Mouse (Mus musculus): ENCODE results near the gene Marc2. TPM values are rescaled to one million over a fixed set of nuclear protein-coding genes. Genes with fewer than 3 reads are reported as not detected.

The Marc2 gene
- total RNA-seq, 2 experiments from 2014 or later = 116 to 125 TPM

GRCm38 (mm10) chr1:184857216-184857615, 11.0 kb upstream of the Marc2 start:
- no peak for DNase-seq (ENCODE audit: low spot score)

GRCm38 (mm10) chr1:184853922-184854321, 7.7 kb upstream of the Marc2 start:
- DNase-seq (ENCODE audit: low spot score) = no peak

GRCm38 (mm10) chr1:184853339-184853738, 7.1 kb upstream of the Marc2 start:
- DNase-seq (ENCODE audit: low spot score) = peak; percentile 89

GRCm38 (mm10) chr1:184851741-184852618, 5.7 kb upstream of the Marc2 start:
- peak; percentile 92 for DNase-seq (ENCODE audit: low spot score)

- DNase-seq (ENCODE audit: low spot score) = no peak
Observed at GRCm38 (mm10) chr1:184851166-184851565, 4.9 kb upstream of the Marc2 start.

- DNase-seq (ENCODE audit: low spot score) = no peak
Observed at GRCm38 (mm10) chr1:184846973-184847372, 722 bp upstream of the Marc2 start.

- peak; percentile 94 for DNase-seq (ENCODE audit: low spot score)
Observed at GRCm38 (mm10) chr1:184845111-184846071, 860 bp downstream of the Marc2 start.

- DNase-seq (ENCODE audit: low spot score) = peak; percentile 45
Observed at GRCm38 (mm10) chr1:184844326-184845066, 1.8 kb downstream of the Marc2 start.

GRCm38 (mm10) chr1:184837649-184838048, 8.6 kb downstream of the Marc2 start:
- no peak for DNase-seq (ENCODE audit: low spot score)

- DNase-seq (ENCODE audit: low spot score) = no peak
Observed at GRCm38 (mm10) chr1:184836350-184836749, 9.9 kb downstream of the Marc2 start.

GRCm38 (mm10) chr1:184833499-184833898, 12.8 kb downstream of the Marc2 start:
- DNase-seq (ENCODE audit: low spot score) = no peak

- DNase-seq (ENCODE audit: low spot score) = no peak
Observed at GRCm38 (mm10) chr1:184832211-184832610, 14.0 kb downstream of the Marc2 start.

GRCm38 (mm10) chr1:184829897-184830296, 16.4 kb downstream of the Marc2 start:
- no peak for DNase-seq (ENCODE audit: low spot score)

- no peak for DNase-seq (ENCODE audit: low spot score)
Observed at GRCm38 (mm10) chr1:184827175-184827701, 19.0 kb downstream of the Marc2 start.

- peak; percentile 39 for DNase-seq (ENCODE audit: low spot score)
Observed at GRCm38 (mm10) chr1:184825093-184825492, 21.2 kb downstream of the Marc2 start.

- DNase-seq (ENCODE audit: low spot score) = peak; percentile 94
Observed at GRCm38 (mm10) chr1:184824439-184824851, 21.8 kb downstream of the Marc2 start.

- no peak for DNase-seq (ENCODE audit: low spot score)
Observed at GRCm38 (mm10) chr1:184822678-184823077, 23.6 kb downstream of the Marc2 start.

- DNase-seq (ENCODE audit: low spot score) = no peak
Observed at GRCm38 (mm10) chr1:184817768-184818167, 28.5 kb downstream of the Marc2 start.

- DNase-seq (ENCODE audit: low spot score) = no peak
Observed at GRCm38 (mm10) chr1:184811716-184812250, 34.5 kb downstream of the Marc2 start.

- no peak for DNase-seq (ENCODE audit: low spot score)
Observed at GRCm38 (mm10) chr1:184810780-184811575, 35.3 kb downstream of the Marc2 start, which contains the start of gene Marc1. TSS of gene Marc1 (minus strand) at chr1:184811313.
